Mouse (Mus musculus): ENCODE results near the gene Gm21972.

Gene Gm21972

DNA sequence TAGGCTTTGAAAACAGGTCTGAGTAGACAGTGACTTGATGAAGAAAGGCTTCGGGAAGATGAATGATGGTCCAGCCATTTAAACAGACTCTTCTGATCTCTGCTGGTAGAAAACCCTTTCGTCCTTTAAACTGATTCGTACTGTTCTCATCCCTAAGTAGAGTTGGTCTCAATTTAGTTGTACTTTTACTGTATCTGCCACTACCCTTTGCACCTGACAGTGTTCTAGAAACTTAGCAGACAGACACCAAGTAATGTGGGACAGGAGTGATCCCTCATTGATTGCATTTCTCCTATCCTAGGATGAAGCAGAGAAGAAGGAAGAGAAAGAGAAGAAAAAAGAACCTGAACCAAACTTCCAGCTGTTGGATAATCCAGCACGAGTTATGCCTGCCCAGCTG, at the start of gene Gm21972:
TSS of gene Gm21972 (plus strand) at position 301 of the 400 bp plus-strand sequence.
- in situ Hi-C loops (cut with MboI, MseI) = loop anchor here (5.0 kb wide), 1 partner anchor 51 kb away; no protein-coding TSS in a partner anchor

DNA sequence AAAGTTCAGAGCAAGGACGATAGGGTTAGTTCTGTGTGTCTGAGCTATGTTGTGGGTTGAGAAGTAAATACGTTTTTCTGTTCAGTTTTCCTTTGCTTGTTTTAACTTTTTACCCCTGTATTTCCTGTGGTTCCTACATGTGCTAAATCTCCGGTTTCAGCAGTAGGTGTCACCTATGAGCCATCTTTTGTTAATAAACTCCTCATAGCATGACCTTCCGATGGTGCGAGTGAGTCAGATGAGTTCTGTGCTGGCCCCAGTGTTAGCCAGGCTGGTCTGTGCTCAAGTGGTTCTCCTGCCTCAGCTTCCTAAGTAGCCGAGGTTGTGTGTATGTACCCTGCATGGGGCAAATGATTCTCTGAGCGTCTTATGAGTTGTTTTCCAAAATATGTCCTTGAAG, 39.0 kb upstream of the Gm21972 start:
- in situ Hi-C loops (cut with MboI, MseI) = no loop called here

DNA sequence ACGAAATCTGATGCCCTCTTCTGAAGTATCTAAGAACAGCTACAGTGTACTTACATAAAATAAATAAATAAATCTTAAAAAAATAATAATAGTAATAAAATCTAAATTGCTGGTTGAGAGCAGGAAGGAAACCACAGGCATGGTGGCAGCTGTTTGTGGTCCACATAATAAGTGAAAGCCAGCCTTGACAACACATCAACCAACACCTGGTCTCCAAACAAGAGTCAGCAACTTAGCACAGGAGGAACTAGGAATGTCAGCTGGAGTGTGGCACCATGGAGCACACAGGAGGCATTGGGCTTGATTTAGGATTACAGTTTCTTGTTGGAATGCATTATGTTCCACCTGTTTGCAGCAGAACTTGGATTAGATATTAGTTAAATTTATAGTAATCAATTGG, 28.4 kb upstream of the Gm21972 start:
- in situ Hi-C loops (cut with MboI, MseI) = no loop called here

DNA sequence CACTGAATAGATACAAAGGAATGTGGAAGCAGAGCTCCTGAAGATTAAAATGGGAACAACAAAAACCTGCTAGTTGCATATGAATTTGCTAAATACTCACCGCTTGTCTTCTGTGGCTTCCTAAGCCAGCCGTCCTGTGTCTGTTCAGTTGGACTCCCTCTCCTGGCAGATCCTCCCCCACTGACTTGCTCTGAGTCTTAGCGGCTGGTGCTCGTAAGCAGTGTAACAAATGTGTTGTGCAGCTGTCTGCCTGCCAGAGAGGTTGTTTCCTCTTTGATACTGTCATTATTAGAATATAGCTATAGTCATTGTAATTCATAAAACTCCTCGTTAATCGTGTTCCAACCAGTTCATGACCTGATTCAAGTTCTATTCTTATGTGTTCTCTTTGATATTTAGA, 21.7 kb upstream of the Gm21972 start, which contains the start of gene Htr2b:
TSS of gene Htr2b (minus strand) at position 192 of the 400 bp plus-strand sequence.
- in situ Hi-C loops (cut with MboI, MseI) = no loop called here

DNA sequence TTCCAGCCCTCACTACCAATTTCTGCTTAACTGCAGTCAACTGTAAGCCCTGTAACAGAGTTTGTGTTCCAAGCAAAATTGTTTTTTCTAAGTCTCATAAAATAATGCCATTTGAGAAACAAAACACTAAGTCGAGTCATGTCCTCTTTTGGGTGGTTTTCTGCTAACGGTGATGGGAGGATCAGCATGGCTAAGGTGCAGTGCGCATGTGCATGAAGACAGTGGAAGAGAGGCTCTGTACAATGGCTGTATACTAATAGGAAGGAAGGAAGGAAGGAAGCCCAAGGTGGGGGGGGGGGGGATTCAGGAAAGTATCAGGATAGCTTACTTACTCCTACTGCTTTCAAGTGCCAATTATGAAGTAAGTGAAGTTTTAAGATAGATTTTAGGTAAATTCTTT, 19.3 kb upstream of the Gm21972 start:
- in situ Hi-C loops (cut with MboI, MseI) = no loop called here

DNA sequence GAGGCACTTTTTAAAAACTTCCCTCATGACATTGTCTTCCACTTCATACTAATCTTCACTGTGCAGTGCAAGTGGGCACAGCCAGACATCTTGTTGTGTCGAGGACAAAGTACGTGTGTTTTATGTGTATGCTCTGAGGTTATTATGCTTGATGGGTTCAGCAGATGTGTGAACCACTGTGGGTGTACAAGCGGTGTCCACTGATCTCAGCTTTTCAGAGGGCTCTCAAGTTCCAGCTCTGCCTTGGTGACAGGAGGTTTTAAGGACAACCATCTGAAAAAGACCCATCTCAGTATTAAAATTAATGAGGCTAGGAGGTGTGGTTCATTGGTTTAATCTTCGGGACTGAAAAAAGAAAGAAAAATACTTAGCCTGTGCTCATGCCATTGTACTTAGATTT, 13.9 kb upstream of the Gm21972 start:
- in situ Hi-C loops (cut with MboI, MseI) = no loop called here

DNA sequence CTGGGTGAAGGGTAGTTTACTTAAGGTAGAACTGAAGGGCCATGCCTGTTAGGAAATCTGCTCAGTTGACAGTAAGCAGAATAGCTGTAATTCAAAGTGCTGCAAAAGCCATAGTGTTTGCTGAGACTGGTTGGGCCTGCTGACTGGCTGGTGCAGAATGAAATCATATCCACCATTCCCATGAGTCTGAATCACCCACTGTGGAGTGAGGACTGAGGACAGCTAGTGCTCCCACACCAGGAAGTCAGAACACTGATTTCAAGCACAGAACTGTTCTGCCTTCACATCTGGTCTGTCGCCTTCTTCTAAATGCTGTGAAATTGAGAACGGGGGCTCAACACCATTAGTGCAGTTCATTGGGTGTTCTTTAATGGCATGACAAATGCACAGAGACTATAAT, 7.4 kb upstream of the Gm21972 start:
- in situ Hi-C loops (cut with MboI, MseI) = no loop called here

DNA sequence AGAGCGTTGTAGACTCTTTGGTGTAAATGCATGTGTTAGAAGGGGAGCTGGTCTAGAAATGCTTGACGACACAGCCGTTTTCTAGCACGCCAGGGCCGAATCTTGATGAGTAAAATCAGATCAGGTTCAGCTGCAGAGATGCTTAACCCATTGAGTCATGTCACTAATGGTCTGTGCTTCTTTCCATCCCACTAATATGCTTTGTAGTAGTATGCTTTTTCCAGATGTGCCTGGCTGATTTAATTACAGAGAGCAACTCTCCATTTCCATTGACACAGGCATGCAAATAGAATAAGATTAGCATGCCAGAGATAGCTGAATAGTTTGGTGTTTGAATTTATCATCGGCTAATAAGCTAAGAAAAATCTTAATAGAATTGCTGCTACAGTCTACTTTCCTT, 1.9 kb downstream of the Gm21972 start:
- in situ Hi-C loops (cut with MboI, MseI) = no loop called here

DNA sequence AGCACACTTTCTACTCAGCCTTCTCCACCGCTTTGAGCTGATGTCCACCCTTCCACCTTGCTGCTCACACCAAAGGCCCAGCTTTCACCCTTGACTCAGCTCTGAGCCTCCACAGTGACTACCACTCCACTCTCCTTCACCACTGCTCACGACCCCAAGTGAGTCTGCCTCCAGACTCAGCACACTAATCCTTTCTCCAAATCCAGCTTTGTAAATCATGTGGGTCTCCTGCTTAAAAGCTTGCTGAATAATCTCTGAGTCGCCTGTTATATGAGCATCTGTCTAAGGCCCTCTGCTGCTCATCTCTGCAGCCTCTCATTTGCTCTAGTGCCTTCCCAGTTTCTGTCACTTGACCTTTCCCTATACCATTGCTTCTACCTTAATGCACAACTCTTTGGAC, 7.6 kb downstream of the Gm21972 start:
- in situ Hi-C loops (cut with MboI, MseI) = no loop called here

DNA sequence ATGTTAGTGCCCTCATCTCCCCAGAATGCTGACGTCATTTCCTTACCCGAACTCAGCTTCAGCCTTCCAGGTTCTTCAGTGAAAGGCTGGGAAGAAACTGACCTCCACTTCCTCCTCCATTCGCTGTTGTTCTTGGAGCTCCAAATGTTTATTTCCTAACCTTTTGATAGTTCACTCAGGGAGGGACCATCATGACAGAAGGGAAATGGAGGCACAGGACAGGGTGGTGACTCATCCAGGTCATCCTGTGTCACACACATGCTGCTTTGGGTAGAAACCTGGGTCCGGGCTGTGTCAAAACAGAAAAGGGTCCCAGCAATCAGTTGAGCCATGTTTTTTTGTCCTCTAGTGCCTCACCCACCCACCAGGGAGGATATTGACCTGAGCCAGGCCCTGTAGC, 9.7 kb downstream of the Gm21972 start:
- in situ Hi-C loops (cut with MboI, MseI) = no loop called here

DNA sequence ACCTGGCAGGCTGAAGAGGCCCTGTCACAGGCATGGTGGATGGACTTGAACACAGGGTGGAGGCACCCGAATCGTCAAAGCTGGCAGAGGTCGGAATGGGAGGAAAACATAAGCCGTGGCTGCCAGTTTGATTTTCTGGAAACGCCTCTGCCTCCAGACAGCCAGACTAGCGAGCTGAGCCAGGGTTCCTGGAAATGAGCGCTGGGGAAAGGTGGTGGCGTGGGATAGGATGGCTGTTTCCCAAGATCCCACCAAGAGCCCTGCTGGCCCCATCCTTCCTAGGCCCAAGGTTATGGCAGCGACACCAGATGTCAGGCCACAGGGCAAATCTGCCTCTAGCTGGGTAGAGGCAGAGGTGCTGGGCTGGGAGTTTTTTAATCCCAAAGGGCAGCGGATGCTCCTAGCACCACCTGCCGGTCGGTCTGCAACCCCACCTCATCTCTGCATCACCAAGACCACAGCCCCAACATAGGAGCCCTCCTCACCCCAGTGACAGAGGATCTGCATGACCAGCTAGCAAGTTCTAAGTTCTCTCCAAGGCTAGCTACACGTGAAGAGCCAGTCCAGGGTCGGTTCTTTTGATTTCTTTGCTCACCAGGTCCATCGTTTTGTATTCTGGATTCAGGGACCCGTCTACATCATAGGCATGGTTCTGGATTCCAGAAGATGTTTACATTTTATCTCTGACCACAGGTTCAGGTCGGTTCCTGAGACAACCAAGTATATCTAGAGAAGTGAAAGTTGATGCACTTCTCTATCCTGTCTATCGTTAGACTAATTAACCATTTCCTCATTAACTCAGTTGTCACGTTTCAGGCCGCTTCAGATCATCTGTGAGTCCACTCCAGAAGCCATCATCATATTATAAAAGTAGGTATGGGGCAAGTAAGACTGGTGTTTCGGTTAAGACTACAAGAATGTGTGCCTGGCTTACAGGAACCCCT, 10.8 kb downstream of the Gm21972 start:
- in situ Hi-C loops (cut with MboI, MseI) = no loop called here

DNA sequence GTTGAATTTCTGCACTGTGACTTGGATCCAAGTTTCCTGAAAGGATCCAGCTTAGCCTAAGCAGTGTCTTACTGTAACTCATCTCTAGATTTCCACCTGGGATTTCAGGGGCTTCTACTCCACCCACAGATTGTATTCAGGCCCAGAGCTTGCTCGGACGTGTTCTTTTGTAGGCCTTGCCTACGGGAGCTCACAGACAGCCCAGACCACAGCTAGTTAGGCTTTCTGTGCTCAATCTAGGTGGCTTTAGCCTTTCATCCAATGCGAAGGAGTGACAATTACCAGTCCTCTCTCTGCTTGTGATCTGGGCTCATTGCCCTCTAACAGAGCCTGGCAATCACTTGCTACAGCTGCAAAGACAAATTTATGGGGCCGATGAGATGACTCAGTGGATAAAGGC, 12.9 kb downstream of the Gm21972 start:
- in situ Hi-C loops (cut with MboI, MseI) = no loop called here

DNA sequence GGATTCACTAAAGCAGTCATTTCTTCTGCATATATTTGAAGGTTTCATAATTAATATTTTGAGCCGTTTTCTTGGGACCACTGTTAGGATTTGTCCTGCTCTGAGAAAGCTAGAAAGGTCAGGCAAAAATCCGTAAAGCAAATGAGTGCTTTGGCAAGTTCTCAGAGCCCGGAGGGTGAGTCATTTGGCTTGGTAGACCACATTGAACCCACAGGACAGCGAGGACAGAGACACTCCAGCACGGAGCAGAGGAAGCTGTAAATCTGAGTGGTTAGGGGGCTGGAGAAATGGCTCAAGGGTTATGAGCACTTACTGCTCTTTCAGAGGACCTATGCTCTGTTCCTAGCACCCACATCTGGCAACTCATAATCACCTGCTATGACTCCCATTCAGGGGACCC, 14.1 kb downstream of the Gm21972 start:
- in situ Hi-C loops (cut with MboI, MseI) = no loop called here

DNA sequence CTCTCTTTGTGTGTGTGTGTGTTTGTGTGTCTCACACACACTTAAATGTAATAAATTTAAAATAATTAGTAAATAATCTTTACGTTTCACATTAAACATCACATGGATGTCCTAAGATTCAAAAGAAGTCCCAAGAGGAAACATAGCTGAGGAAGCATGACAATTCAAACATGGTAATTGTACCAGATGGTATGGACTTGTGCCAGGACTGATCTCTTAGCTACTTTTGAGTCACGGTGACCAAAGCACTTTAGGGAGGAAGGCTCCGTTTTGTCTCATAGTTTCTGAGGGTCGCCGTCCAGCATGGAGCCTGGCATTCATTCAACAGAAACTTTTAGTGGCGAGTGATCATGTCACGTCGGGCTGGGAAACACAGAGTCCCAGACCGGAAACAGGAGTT, 14.7 kb downstream of the Gm21972 start:
- in situ Hi-C loops (cut with MboI, MseI) = no loop called here

DNA sequence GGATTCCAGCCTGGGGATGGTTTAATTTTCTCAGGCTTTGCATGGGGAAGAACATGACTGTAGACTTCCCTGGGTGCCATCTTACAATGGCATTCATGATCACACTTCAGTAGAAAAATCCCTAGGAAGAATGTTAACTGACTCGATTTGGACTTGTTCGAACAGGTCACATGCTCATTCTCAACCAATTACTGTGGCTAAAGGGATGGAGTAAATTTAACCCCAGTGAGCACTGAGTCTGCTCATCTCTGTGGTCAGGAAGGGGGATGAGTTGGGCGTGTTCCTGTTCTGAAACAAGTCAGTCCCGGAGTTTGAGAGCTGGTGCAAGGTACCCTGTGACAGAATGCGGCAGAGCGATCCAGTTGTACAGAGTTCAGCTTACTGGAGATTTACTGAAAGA, 17.5 kb downstream of the Gm21972 start:
- in situ Hi-C loops (cut with MboI, MseI) = no loop called here

DNA sequence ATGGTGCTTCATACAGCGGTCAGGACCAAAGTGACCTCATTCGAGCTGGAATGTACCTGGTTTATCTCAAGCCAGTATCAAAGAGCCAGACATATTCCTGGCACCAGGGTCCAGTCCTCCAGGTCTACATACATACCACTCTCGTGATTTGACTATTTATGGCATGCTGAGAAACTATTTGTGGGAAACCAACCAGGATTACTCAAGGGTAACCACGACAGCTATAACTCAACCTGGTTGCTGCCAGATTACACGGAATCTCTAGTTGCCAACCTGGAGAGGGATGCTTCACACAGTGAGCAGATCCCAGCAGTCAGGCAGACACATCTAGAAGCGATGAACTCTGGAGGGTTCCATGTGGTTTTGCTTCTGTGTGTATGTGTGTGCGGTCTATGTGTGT, 17.9 kb downstream of the Gm21972 start:
- in situ Hi-C loops (cut with MboI, MseI) = no loop called here

DNA sequence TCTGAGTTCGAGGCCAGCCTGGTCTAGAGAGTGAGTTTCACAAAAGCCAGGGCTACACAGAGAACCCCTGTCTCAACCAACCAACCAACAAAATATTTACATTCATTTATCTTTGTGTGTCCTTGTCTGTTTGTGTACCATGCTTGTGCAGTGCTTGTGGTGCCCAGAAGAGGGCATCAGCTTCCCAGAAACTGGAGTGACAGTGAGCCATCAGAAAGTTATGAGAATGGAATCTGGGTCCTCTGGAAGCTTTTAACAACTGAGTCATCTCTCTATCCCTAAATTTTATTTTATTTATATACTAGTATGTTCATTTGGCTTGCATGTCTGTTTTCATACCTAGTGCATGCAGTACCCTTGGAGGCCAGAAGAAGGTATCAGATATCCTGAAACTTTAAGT, 19.2 kb downstream of the Gm21972 start:
- in situ Hi-C loops (cut with MboI, MseI) = no loop called here

DNA sequence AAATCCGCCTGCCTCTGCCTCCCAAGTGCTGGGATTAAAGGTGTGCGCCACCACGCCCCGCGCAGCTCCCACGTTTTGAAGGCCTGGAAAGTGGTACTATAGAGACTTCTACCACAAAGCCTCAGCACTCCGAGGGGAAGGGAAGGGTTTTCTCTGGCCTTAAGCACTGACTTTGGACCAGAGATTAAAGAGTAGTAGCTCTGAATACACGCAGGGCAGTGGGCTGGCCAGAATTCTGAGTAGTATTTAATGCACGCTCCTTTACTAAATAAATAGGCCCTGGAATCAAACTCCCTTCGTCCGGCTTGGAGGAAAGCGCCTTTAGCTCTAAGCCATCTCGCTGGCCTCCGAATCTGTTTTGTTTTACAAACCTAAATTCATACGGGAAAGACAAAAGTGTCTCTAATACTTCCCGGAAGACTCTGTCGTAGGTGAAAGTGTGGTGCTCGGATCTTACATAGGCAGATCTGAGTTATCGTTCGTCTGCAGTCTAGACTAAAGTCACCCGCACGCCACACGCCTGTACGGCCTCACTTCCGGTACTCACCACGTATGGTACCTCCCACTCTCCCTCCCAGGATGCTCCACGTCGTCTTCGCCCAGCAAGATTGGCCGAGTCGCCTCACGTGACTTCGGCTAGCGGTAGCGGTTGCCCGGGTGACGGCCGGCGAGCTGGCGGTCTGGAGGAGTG, 20.8 kb downstream of the Gm21972 start, which contains the start of gene Armc9:
TSS of gene Armc9 (plus strand) at position 648 of the 691 bp plus-strand sequence.
- in situ Hi-C loops (cut with MboI, MseI) = no loop called here

DNA sequence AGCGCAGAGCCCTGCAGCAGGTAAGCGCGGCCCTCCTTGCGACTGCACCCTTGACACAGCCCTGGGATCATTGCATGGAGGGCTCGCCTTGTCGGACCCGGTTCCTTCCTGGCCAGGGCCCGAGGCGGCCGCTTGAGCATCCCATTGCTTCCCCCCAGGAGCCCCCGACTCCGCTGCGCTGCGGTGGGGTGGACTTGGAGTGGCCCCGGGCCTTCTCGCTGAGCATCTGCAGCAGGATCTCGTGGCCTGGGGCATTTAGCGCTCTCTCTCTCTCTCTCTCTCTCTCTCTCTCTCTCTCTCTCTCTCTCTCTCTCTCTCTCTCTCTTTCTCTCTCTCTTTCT, 21.4 kb downstream of the Gm21972 start:
- in situ Hi-C loops (cut with MboI, MseI) = no loop called here

DNA sequence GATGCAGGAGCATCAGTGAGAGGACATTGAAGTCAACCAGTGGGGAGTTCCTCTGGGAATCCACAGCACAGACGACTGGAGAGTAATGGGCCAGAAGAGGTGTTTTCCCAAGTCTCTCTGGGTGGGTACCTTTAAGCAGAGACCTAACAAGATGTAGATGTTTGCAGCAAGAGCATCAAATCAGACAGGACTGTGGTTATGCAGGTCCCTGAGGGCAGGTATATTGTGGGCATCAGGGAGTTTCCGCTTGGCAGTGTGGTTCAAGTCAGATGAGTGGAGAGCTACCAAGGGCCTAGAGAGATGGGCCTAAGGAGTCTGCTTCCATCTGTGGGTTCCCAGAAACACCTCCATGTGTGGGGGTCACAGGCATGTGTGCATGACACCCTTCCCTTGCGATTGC, 22.6 kb downstream of the Gm21972 start:
- in situ Hi-C loops (cut with MboI, MseI) = no loop called here

DNA sequence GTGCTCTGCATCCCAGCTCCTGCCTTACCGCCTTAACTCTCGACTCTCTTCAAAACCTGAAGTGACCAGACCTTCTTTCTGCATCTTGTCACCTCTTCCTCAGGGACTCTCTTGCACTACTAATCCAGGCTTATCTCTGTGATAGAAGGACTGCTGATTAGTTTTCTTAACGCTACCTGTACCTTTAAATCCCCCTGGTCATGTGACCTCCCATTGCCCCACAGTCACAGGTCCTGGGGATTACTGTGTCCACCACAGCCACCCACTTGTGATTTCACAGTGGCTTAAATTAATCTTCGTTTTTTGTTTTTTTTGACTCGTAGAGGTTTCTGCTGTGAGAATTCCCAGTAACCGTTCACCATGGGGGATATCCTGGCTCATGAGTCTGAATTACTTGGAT, 23.2 kb downstream of the Gm21972 start:
- in situ Hi-C loops (cut with MboI, MseI) = no loop called here

DNA sequence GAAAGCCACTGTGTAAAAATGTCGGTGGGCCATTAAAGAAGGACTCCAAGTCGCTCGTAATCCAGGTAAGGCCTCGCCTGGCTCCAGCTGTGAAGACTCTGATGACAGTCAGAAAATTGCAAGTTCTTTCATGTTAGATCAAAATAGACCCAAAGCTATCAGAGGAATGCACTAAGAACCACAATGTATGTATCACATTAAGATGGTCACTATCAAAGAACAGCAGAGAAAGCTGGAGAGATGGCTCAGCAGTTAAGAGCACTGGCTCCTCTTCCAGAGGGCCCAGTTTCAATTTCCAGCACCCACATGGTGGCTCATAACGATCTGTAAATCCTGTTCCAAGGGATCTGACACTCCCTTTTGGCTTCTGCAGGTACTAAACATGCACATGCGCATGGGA, 26.6 kb downstream of the Gm21972 start:
- in situ Hi-C loops (cut with MboI, MseI) = no loop called here

DNA sequence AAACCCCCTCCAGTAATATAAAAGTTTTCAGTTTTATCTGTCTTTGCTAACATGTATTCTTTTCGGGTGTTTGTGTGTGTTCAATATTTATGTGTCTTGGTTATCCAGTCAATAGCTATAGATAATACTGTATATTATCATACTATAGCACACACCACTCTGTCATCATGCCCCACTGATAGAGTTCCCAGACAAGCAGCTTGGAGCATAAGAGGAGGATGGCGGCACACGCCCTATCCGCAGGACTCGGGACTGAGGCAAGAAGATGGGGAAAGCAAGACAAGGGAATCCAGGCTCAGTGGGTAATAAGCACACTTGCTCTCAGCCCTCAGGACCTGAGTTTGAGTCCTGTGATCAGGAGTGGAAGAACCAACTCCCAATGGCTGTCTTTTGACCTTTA, 27.0 kb downstream of the Gm21972 start:
- in situ Hi-C loops (cut with MboI, MseI) = no loop called here
